Mouse (Mus musculus): Measurements from ENCODE around the gene Panx3.

The Panx3 gene

DNA sequence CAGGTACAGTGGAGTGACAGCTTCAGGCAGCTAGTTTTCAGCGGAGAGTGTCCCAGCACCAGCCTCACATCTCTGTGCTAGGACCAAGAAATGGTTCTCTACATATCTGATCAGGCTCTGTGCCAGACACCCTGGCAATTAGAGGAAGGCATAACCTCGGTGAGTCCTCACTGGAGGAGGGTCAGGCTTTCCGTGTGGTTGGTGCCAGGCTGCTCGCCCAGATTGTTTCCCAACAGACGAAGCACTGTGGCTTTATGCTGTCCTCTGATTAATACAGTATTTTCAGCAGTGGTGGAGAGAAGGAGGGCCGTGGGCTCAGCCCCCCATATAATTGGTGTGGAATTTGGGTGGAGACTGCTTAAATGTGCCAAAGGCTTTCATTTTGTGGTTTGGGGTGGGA is at the start of gene Panx3:
TSS of gene Panx3 (minus strand) at position 121 of the 400 bp plus-strand sequence.
- no peak for DNase-seq

DNA sequence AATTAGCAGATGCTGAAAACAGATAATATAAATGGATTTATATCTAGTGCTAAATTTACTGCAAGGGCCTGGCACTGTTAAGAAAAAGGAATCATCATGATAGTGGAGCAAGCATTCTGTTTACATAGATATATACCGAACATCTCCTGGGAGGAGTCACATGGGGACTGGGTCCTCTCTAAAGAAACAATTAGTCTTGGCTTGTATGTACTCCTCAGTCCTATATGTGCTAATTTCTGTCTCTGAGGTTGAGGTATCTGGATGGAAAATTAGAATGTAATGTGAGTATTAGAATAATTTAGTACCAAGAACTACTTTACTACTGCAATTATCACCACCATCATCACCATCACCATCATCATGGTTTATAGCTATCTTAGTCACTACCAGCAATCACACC is 47.1 kb upstream of the Panx3 start, which contains the start of gene Olfr160:
TSS of gene Olfr160 (minus strand) at position 101 of the 400 bp plus-strand sequence.
- DNase-seq = no peak

DNA sequence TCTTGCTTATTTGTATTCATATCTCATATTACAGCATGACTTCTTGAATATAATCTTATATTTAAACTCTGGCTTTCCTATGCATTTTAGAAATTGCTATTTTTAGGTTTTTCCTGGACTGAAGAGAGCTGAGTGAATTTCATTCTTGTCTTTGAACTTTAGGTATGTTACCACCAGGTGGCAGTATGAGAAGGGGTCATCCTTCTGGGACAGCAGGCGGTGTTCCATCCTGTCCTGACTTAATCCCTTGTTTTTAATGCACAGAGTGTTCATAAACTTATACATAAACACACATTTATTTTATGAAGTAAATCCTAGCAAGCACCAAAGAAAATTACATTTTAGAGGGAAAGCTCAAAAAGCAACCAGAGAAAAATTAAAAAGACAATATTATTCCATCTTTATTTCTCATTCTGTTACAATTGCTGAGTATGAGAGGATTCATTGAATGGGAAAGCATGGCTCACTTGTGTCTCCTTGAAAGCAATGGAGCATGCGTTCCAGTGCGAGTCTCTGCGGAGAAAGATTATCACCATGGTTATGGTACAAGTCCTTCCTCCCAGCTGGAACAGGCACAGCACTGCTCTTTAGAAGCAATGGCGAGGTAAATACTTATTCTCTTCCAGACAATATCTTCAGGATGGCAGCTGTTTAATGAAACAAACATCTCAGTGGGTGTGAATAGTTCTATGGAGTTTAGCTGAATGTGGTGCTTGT is 21.1 kb upstream of the Panx3 start:
- DNase-seq = no peak

DNA sequence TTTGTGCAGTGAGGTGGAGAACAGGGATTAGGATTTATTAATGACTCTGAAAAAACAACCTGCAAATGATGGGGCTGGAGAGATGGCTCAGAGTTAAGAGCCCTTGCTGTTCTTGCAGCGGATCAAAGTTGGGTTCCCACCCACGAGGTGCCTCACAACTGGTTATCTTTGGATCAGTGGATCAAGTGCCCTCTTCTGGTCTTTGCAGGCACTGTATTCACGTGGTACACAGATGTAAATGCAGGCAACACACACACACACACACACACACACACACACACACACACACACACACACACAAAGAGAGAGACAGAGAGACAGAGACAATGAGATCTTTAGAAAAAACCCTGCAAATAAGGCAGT is 18.9 kb upstream of the Panx3 start:
- no peak for DNase-seq

DNA sequence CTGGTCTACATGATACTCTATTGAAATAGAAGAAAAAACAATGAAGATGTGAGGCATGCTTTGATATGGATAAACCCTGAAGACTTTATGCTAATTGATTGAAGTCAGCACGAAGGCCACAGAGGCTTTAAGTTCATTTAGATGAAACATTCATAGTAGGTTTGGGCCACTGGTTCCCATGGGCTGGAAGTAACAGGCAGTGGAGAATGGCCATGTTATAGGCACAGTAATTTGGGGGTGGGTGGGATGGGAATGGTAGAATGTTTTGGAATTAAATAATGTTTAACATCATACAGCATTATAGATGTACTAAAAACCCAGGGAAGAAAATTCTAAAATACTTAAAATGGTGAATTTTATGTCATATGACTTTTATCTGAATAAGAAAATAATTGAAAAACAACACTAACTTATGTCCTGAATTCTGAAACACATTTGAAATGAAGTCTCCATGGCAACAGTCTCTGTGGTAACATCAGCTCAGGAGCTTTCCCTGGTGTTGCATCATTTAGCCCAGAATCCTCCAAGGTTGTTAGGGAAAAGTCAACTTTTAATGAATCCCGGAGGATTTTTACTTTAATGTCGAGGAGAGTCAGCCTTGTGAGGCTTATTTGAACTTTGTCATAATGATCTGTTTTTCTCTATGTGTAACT is 18.4 kb upstream of the Panx3 start:
- no peak for DNase-seq

DNA sequence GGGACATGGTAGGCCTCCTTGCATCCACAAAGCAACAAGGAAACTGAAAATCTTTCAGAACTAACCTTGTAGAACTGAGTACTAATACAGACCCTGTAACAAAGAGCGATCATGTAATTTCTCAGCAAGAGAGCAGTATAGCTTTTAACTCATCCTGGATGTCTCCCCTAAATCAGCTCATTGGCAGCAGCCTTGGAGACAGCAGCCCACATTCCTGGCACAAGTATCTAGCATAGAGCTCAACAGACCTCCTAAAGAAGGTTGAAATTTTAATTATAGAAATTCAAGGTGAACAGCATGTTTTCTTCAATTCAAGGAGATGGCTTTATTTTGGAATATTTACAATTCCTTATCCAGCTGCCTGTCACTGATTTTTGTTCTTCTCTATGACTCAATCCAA is 12.1 kb upstream of the Panx3 start:
- DNase-seq = peak; percentile 57

DNA sequence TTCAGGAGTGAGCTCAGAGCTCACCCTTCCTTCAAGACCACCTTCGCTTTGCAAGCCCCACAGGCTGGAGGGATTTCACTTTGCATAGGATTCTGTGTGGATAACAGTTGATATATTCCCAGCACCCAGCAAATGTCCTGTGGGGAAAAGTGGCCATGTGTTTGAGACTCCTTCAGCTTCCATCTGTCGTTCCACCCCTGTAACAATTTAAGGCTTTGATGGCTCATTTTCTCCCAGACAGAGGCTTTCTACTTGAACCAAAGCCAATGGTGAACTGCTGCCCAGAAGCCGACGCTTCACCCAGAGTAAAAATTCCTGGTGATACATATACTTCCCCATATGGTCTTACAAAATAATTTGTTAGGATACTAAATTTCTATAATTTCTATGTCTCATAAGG is 6.3 kb upstream of the Panx3 start:
- peak; percentile 72 for DNase-seq

DNA sequence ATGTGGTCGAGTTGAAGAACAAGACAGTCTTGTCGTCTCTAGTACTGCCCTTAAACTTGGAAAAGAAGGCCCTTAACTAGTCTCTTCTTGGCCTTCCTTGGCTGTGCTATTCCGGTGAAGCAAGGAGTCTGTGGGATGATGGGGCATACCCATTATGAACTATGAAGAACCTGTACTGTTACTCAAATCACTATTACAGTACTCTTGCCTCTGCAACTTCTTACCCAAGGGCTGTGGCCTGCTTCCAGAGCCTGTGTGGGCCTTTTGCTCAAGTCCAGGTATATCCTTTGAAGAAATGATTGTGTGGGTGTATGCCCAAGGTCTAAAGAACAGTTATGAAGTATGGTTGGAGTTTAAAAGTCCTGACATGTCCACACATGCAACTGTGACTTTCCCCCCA is 1.2 kb upstream of the Panx3 start:
- DNase-seq = no peak

DNA sequence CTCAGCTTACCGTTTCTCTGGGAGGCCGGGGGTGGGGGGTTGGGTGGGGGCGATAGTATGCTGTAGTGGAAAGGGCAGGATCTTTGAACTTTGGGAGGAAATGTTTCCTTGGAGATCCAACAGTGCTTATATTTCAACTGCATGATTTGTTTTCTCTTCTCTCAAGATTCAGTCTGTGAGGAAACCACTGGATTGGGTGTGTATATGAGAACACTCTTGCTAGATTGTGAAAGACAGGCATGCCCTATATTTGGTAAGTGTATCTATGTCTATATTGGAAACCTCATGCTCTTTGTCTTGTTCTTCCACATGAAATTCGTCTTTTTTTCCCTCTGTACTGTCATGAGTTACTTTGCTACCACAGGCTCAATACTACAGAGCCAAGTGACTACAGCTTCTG is 643 bp upstream of the Panx3 start:
- DNase-seq = no peak

DNA sequence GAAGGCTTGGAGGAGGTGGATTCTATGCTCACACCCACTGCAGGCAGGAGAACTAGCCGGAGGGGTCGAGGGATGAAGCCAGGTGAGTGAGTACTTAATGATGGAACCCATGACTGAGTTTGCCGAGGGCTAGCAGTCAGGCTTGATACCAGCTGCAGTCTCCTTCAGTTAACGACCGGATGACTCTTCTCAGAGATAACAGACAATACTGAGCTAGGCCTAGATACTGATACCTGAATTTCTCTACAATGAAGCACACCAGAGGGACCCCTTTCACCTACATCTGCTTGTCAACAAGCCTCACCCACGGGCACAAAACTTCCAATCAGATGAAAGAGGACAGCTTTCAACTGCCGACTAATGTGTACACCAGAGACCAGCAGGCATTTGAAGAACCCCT is 3.0 kb downstream of the Panx3 start:
- no peak for DNase-seq

DNA sequence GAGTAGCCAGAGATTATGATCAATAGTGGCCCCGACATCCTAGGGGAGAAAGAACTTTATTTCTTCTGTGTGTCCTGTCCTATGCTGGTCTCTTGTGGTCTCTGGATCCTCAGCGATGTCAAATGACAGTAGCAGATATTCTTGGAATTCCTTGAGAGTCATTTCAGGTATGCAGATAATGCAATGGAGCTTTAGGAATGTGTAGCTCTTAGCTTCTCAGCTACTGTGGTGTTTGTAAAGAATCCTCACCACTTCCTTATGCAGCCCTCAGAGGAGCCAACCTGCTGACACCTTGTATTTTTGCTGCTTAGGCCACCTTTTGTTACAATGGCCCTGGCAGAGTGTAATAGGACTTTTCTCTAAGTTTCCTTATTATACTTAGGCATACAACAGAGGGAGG is 4.4 kb downstream of the Panx3 start:
- no peak for DNase-seq

DNA sequence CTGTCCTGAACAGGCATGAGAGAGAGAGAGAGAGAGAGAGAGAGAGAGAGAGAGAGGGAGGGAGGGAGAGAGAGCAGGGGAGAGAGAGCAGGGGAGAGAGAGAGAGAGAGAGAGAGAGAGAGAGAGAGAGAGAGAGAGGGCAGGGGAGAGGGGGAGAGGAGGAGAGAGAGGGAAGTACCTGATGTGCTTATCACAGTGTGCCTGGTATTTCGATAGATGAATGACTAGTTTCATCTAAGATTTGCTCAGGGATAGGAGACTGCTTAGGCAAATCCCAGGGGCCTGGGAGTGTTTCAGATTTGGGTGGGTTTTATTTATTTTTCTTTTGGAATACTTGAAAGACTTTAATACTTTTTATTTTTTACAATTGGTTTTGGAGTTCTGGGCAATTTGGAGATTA is 5.8 kb downstream of the Panx3 start:
- no peak for DNase-seq

DNA sequence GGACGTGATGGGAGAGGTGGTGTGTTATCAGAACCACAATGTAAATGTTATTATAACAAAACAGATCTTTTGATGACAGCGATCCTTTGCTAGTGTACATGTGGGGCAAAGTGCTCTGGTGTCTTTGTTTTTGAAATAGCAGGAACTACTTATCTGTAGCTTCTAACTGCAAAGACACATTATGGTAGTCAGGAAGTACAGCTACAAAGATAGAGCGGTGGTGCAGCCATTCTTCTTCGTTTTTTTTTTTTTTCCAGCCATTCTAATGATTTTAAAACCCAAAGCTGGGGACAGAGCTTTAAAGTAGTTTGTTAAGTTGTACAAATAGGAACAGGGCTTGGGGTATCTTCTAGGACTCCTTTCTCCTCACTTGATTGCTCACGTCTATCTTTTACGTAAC is 9.6 kb downstream of the Panx3 start:
- DNase-seq = no peak

DNA sequence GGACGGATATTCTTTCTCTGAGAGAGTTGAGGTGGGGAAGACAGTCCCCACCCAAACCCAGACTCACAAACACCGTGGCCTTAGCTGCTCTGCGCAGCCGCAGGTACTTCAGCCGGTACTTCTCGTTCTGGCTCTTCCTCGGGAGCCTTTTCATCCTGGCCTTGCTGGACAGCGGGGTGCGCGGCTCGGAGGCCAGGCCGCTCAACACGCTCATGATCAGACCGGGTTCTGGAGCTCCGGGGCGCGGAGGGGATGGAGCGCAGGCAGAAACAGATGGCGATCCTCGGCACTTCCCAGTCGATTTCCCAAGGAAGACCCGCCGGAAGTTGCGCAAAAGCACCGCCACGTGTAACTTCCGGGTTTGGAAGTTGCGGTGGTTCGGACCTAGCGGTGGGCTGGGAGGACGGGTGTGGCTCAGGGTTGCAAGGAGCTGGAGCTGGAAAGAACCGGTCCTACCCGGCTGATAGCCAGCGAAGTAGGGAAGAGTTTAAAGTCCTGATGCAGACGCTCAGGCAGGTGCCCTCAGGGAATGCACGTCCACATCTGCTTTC is 12.0 kb downstream of the Panx3 start, which contains the start of gene Tbrg1:
TSS of gene Tbrg1 (minus strand) at position 382 of the 551 bp plus-strand sequence.
- DNase-seq = peak; percentile 85

DNA sequence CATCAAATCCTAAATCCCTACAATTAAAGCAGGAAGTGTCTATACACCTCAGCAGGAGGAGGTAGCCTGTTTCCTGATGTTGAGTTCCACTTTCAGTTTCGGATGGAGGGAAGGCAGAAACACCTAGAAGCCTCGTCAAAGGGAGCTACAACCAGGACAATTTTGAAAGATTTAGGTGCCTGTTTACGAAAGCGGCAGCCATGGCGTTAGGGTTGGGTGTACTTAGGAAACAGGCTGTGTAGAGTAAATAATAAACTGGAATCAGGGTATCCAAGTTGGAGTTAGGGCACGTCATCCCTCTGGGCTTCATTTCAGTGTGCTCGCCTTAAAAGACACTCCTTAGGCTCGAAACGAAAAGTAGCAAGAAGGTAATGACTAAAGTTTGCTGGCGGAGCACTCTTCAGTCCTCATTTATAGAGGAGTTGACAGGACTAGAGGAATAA is 12.6 kb downstream of the Panx3 start:
- no peak for DNase-seq

DNA sequence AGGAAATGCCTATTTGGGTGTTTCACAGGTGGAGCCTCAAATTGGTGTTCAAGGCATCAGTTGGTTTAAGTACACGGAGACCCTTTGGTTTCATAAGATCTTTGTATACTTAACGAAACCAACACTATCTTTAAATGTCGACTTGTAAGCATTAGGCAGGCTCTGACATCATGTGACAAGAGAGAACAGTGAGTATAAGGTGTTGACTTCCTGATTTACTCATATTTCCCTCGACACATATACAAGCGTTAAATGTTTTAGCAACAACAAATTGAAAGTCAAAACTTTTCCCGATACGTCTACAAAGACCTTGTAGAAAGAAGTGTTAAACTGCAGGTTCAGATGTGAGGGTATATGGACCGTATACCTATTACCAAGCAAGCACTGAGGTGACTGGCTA is 13.1 kb downstream of the Panx3 start:
- DNase-seq = no peak

DNA sequence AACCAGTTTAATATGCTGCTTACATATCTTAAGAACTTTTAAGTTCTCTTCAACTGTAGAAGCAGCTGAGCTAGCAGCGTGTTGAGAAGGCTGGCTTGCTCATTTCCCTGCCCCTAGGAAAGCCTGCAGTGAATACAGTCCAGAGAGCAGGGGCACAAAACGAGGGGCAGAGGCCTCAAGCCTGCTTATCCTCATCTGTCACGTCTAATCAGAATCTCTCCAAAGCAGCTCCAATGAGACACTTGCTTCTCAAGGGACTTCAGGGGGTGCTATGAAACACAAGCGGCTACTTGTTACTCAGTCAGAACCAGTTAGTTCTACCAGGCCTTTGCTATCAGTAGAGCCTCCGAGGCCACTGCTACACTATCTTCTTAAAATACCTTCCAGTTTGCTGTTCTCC is 15.2 kb downstream of the Panx3 start:
- no peak for DNase-seq

DNA sequence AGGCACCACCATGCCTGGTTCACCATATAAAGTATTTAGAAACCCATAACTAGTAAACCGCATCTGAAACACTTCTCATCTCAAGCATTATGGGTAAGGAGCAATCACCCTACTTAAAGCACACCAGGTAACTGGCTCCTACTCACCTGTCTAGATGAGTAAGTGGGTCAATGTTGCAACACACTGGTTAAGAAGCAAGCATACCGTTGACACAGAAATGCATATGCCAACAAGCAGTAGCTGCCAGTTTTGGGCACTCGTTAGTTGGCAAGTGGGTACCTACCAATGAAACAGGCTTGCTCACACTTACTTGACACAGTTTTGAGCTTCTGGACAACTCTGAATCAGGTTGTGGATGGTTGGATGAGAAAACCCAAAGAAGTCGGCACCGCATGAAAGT is 18.4 kb downstream of the Panx3 start:
- no peak for DNase-seq

DNA sequence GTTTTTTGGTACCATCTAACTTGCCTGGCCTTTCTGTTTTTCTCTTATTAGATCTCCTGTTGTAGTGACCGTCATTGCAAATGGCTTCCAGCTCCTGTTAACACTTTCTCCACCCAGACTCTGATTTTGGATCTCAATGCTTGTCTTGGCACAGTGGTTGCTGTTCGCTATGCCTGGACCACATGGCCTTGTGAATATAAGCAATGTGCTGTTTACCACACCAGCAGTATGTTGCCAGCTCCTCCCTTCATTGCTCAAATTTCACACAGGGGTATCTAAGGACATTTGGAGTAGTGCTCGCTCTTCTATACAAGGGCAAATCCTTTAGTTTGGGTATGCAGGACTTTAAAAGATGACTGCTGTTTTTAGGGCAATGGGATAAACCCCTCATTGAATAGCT is 22.8 kb downstream of the Panx3 start:
- DNase-seq = no peak

DNA sequence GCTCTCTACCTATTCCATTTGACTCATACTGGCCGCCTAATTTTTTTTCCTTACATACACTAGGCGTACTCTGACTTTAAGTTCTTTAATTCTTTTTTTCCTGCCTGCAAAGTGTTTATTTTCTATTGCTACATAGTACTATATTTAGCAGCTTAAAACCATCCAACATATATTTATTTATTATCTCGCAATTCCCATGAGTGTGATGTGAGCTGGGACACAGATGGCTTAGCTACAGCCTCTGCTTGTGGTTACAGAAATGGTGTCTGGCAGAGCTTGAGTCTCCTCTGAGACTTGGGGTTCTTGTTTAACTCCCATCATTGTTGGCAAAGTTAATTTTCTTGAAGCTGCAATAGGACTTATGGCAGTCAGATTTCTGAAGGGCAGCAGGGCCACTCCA is 30.3 kb downstream of the Panx3 start:
- no peak for DNase-seq

DNA sequence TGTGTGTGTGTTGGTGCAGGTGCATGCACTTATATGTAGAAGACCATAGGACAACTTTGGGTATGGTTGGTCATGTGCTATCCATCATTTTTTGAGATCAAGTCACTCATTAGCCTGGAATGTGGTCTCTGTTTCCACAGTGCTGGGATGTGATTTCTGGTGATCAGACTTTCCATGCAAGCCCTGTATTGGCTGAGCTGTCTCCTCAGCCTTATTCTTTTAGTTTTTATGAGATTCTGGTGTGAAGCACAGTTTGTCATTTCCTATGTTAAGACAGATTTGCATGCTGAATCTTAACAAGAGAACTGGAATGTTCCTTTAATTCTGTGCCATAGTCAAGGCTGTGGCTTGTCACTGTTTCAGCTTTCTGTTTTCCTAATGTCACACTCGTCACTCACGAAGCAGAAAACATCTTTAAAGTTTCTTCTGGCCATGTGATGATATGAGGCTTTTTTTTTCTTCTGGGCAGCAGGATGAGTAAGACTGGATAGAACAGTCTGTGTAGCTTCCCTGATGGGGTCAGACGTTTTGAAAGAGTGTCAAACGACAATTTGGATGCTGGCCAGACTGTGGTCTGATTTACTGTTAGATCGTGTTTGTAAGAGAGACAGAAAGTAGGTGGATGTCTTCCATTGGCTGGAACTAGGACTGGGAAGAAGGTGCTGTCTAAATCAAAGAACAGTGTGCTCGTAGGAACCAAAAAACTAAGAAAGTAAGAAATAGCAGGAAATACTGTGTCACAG is 32.1 kb downstream of the Panx3 start:
- no peak for DNase-seq

DNA sequence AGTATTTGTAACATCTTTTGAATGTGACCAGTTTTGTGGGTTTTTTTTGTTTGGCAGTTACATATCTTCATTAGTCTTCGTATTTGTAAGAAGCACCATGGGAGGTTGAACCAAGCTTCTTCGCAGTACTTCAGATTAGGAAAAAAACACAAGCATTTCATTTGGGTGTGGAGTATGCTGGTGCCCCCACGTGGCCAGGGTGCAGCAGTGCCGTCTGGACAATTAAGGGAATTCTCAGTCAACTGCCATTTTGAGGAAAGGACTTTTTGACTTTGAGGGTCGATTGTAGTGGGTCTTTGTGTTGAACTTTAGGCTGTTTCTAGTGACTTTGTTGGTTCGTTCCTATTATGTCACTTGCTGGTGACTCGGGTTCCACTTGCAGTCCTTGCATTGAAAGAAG is 32.7 kb downstream of the Panx3 start:
- peak; percentile 70 for DNase-seq

DNA sequence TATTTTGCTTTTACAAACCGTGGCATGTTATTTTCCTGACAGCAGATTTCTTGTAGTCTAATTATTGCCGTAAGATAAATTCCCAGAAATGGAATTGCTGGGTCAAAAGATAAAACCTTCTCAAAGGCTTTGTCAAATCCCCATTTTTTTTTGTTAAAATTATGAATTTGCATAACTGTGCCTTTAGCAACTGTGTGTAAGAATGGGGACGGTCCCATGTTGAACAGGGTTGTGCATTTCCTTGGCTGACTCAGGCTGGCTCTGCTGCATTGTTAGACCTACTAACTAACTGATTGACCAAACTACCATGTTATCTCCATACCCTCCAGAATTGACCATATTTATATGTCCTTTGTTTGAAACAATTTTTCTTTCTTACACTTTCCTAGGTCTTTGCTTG is 34.8 kb downstream of the Panx3 start:
- DNase-seq = no peak

DNA sequence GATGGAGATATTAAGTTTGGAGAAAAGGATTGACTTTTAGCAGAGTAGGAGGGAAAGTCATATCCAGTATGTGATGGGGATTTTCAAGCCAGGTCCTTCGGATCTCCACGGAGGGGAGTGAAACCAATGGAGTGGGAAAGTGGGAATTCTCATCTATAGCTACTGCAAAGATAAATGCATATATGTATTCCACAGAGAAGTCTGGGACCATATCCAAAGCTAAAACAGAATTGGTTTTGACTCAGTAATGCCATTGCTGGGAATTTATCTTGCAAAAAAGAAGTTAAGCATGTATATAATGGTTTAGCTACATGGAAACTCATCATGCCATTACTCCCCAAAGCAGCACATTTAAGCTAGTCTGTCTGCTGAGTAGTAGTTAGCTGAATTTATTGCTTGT is 36.7 kb downstream of the Panx3 start:
- DNase-seq = no peak
